Mouse (Mus musculus) embryo, embryonic 10.5 days (tissue): ENCODE results near the gene Dcaf4.

Experiments
- DNase-seq: peaks from one replicate; pipeline ENCODE4 v3.0.0-alpha.2; 2015; ENCODE audit warnings: low spot score

Gene Dcaf4

GRCm38 (mm10) chr12:83551305-83551704, 31.0 kb downstream of the Dcaf4 start:
- DNase-seq, result no peak

GRCm38 (mm10) chr12:83553816-83554215, 33.5 kb downstream of the Dcaf4 start:
- no peak for DNase-seq

- DNase-seq, result no peak
Observed at GRCm38 (mm10) chr12:83555605-83556004, 35.3 kb downstream of the Dcaf4 start.

- DNase-seq, result no peak
Observed at GRCm38 (mm10) chr12:83558496-83558895, 38.2 kb downstream of the Dcaf4 start.

GRCm38 (mm10) chr12:83560189-83560588, 39.9 kb downstream of the Dcaf4 start:
- no peak for DNase-seq

GRCm38 (mm10) chr12:83562589-83562988, 42.3 kb downstream of the Dcaf4 start:
- no peak for DNase-seq

- no peak for DNase-seq
Observed at GRCm38 (mm10) chr12:83569866-83570265, 49.6 kb downstream of the Dcaf4 start.

GRCm38 (mm10) chr12:83572717-83573116, 52.5 kb downstream of the Dcaf4 start:
- DNase-seq, result no peak

GRCm38 (mm10) chr12:83577445-83577844, 57.2 kb downstream of the Dcaf4 start:
- no peak for DNase-seq

GRCm38 (mm10) chr12:83578356-83578755, 58.1 kb downstream of the Dcaf4 start:
- no peak for DNase-seq

GRCm38 (mm10) chr12:83578896-83579569, 58.8 kb downstream of the Dcaf4 start:
- DNase-seq, result no peak

- DNase-seq, result no peak
Observed at GRCm38 (mm10) chr12:83580283-83580682, 60.0 kb downstream of the Dcaf4 start.

- no peak for DNase-seq
Observed at GRCm38 (mm10) chr12:83582106-83582505, 61.8 kb downstream of the Dcaf4 start.

- DNase-seq, result no peak
Observed at GRCm38 (mm10) chr12:83582747-83583146, 62.5 kb downstream of the Dcaf4 start.

GRCm38 (mm10) chr12:83586628-83587027, 66.4 kb downstream of the Dcaf4 start:
- no peak for DNase-seq
